8 mouse cellular contexts compared by ENCODE assay signal in genomic region chr2:134787336-134788095, GRCm38 (mm10). TPM values are rescaled to one million over a fixed set of nuclear protein-coding genes. Genes with fewer than 3 reads are reported as not detected.
DNase-seq lines count a peak whose midpoint lies in the region; ATAC-seq lines count a peak whose summit lies in the region.

No protein-coding gene starts in this region.

- intact Hi-C loops in heart, postnatal 25 days (cut with DNase I) = loop anchor here (2.0 to 10.0 kb wide), 6 partner anchors 50 to 475 kb away; no protein-coding TSS in a partner anchor

- no peak for ATAC-seq in heart, embryonic 12.5 days (ENCODE audit: insufficient number of reproducible peaks, low FRiP score)
- no peak for ATAC-seq in embryonic facial prominence, embryonic 14.5 days (ENCODE audit: low read depth)
- no peak for ATAC-seq in intestine, embryonic 16.5 days
- ATAC-seq in midbrain, embryonic 15.5 days (replicated peaks) = no peak
- no peak for ATAC-seq in monocyte, adult 5-6 weeks (replicated peaks; ENCODE audit: insufficient number of reproducible peaks, low FRiP score, low TSS enrichment, poor library complexity, severe bottlenecking)

- peak overlapping the region; percentile 92 for H3K4me2 ChIP-seq in heart, embryonic 12.5 days
- H3K4me2 ChIP-seq in embryonic facial prominence, embryonic 14.5 days (ENCODE audit: low read depth, low read length) = peak overlapping the region; percentile 87
- H3K4me2 ChIP-seq in intestine, embryonic 16.5 days (ENCODE audit: low read depth, low read length) = peak overlapping the region; percentile 94
- H3K4me2 ChIP-seq in midbrain, embryonic 15.5 days = peak overlapping the region; percentile 93

- H3K4me3 ChIP-seq in heart, embryonic 12.5 days = peak overlapping the region; percentile 76
- peak overlapping the region; percentile 77 for H3K4me3 ChIP-seq in embryonic facial prominence, embryonic 14.5 days (ENCODE audit: low read depth, low read length)
- peak overlapping the region; percentile 65 for H3K4me3 ChIP-seq in intestine, embryonic 16.5 days (ENCODE audit: low read length)
- H3K4me3 ChIP-seq in midbrain, embryonic 15.5 days = peak overlapping the region; percentile 94

- H3K36me3 ChIP-seq in heart, embryonic 12.5 days = no peaks in the 10 kb centered on the region
- H3K36me3 ChIP-seq in embryonic facial prominence, embryonic 14.5 days (ENCODE audit: control insufficient read depth, insufficient read depth, low read length) = no peaks in the 10 kb centered on the region
- no peaks in the 10 kb centered on the region for H3K36me3 ChIP-seq in intestine, embryonic 16.5 days (ENCODE audit: control insufficient read depth, insufficient read depth, low read length)
- no peaks in the 10 kb centered on the region for H3K36me3 ChIP-seq in midbrain, embryonic 15.5 days (replicated peaks)

- 0 out of 2 replicates have a peak overlapping the region, but pooled peaks have one; percentile 83 for H3K9ac ChIP-seq in heart, embryonic 12.5 days
- peak overlapping the region; percentile 76; the same call in 1 of the 2 replicates for H3K9ac ChIP-seq in embryonic facial prominence, embryonic 14.5 days (ENCODE audit: low read depth, low read length)
- H3K9ac ChIP-seq in intestine, embryonic 16.5 days (ENCODE audit: low read depth, low read length) = no peak overlapping the region
- peak overlapping the region; percentile 83; the same call in 1 of the 2 replicates for H3K9ac ChIP-seq in midbrain, embryonic 15.5 days

- peaks cover 9% of the 10 kb centered on the region; the same call in 1 of the 2 replicates for H3K4me1 ChIP-seq in heart, embryonic 12.5 days (replicated peaks)
- H3K4me1 ChIP-seq in embryonic facial prominence, embryonic 14.5 days (ENCODE audit: control insufficient read depth, insufficient read depth, low read length) = peaks cover 7% of the 10 kb centered on the region; the same call in 1 of the 2 replicates
- H3K4me1 ChIP-seq in intestine, embryonic 16.5 days (ENCODE audit: control insufficient read depth, insufficient read depth, low read length) = no peaks in the 10 kb centered on the region
- H3K4me1 ChIP-seq in midbrain, embryonic 15.5 days = peaks cover 10% of the 10 kb centered on the region

- H3K27ac ChIP-seq in heart, embryonic 12.5 days (ENCODE audit: poor library complexity, severe bottlenecking) = no peak overlapping the region
- no peak overlapping the region for H3K27ac ChIP-seq in embryonic facial prominence, embryonic 14.5 days (replicated peaks; ENCODE audit: low read depth, low read length)
- H3K27ac ChIP-seq in intestine, embryonic 16.5 days (ENCODE audit: low read length) = no peak overlapping the region
- no peak overlapping the region for H3K27ac ChIP-seq in midbrain, embryonic 15.5 days

- H3K9me3 ChIP-seq in heart, embryonic 12.5 days (replicated peaks) = no peaks in the 10 kb centered on the region
- H3K9me3 ChIP-seq in embryonic facial prominence, embryonic 14.5 days (ENCODE audit: control insufficient read depth, low read length) = no peaks in the 10 kb centered on the region
- no peaks in the 10 kb centered on the region for H3K9me3 ChIP-seq in intestine, embryonic 16.5 days (ENCODE audit: control insufficient read depth, low read length)
- no peaks in the 10 kb centered on the region for H3K9me3 ChIP-seq in midbrain, embryonic 15.5 days

- no peak for DNase-seq in heart, postnatal 25 days (ENCODE audit: low spot score)
- no peak for DNase-seq in embryonic facial prominence, embryonic 14.5 days (ENCODE audit: low spot score)
- no peak for DNase-seq in spleen, postnatal 4 days (ENCODE audit: low spot score in 2 of 2)
- DNase-seq in left cerebral cortex, adult 18-20 months (ENCODE audit: low spot score in 2 of 2) = no peak

- H3K27me3 ChIP-seq in heart, embryonic 12.5 days (replicated peaks) = peaks cover 8% of the 10 kb centered on the region; the same call in 1 of the 2 replicates
- peaks cover 6% of the 10 kb centered on the region; the same call in 1 of the 2 replicates for H3K27me3 ChIP-seq in embryonic facial prominence, embryonic 14.5 days (replicated peaks; ENCODE audit: control insufficient read depth, insufficient read depth, low read length)
- H3K27me3 ChIP-seq in intestine, embryonic 16.5 days (replicated peaks; ENCODE audit: control insufficient read depth, insufficient read depth, low read length) = no peaks in the 10 kb centered on the region; the same call in 1 of the 2 replicates
- H3K27me3 ChIP-seq in midbrain, embryonic 15.5 days (replicated peaks) = no peaks in the 10 kb centered on the region

- 51% methylated on average over 12 of the region's 12 CpGs for WGBS in heart, embryonic 12.5 days
- WGBS in embryonic facial prominence, embryonic 14.5 days = 50% methylated on average over 12 of the region's 12 CpGs
- WGBS in intestine, embryonic 16.5 days = 51% methylated on average over 12 of the region's 12 CpGs
- 46% methylated on average over 12 of the region's 12 CpGs for WGBS in midbrain, embryonic 15.5 days

RNA-seq across cellular contexts. Expression of gene Plcb1, which starts 1.6 kb away (rescaled TPM):
- 6.1 and 8.2 TPM in 2 replicates for polyA plus RNA-seq in heart, embryonic 12.5 days (2016; fragmentation: Nextera tagmentation; extraction: Ambion mirVana)
- total RNA-seq in heart, postnatal 25 days (2021) = 1 to 10 TPM; 3.7 to 4.4 TPM
- polyA plus RNA-seq in embryonic facial prominence, embryonic 14.5 days (2014; fragmentation: Nextera tagmentation; extraction: Ambion mirVana) = 8.7 and 13.0 TPM in 2 replicates
- 6.4 and 7.8 TPM in 2 replicates for polyA plus RNA-seq in intestine, embryonic 16.5 days (2015; fragmentation: Nextera tagmentation; extraction: Ambion mirVana)
- polyA plus RNA-seq in midbrain, embryonic 15.5 days (2015; fragmentation: Nextera tagmentation; extraction: Ambion mirVana) = 36.6 and 38.0 TPM in 2 replicates
- 5.5 to 7.3 TPM (median 6.7 TPM) in 3 replicates for total RNA-seq in monocyte, adult 5-6 weeks (2017)
- total RNA-seq in left cerebral cortex, adult 18-20 months (2021) = 100 to 1,000 TPM; 166 to 177 TPM
